Mouse (Mus musculus) common myeloid progenitor, adult 5-6 weeks (primary cell): ENCODE results near the gene Apbb1ip. TPM values are rescaled to one million over a fixed set of nuclear protein-coding genes. Genes with fewer than 3 reads are reported as not detected.

ENCODE experiments used
- ATAC-seq: replicated peaks from 2 replicates; pipeline ENCODE4 v1.8.0; 2016; ENCODE audit warnings: low read depth, mild to moderate bottlenecking, moderate TSS enrichment, inconsistent platforms; ENCODE audit not compliant: poor library complexity, severe bottlenecking
- total RNA-seq: library from RNA; stranded (forward); fragments of 200-1000, 187-1606 nt; gene quantifications from 2 replicates; pipeline ENCODE4 v1.2.3, GENCODE M21; 2017

Gene Apbb1ip
- total RNA-seq, 1 experiment from 2014 or later: 43.8 TPM

DNA sequence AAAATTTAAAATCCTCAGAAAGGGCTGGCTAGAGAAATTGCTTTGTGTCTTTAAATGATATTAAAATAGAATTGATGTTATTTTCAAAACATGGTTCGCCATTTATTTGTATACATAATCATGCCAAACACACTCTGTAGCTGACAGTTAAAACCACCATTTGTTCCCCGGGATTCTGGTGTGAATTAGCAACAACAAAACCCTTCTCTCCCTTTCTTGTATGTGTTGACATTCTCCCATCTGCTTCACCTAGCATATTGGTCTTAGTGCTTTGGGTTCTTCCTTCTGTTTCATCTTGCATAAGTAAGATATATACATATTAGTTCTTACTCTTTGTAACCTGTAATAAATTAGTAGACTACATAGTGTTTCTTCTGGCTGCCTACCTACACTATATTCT lies 144.8 kb downstream of the Apbb1ip start:
- ATAC-seq: no peak

Other genes with a start within 250 kb of the Apbb1ip start
- not detected in 2 replicates for gene Gad2, start 151.9 kb upstream of the Apbb1ip start, total RNA-seq
- 22.5 and 34.5 TPM in 2 replicates for gene Pdss1, start 121.4 kb downstream of the Apbb1ip start, total RNA-seq